Mouse (Mus musculus) ovary, adult 10 weeks (tissue): ENCODE measurements around the gene Fam3c. TPM values are rescaled to one million over a fixed set of nuclear protein-coding genes. Genes with fewer than 3 reads are reported as not detected.

ENCODE experiments used
- polyA plus RNA-seq: library from polyadenylated mRNA; stranded (reverse); fragments of 350-450 nt; fragmentation: Illumina TruSeq; extraction: RNeasy Lipid Tissue Mini Kit (QIAGEN cat#74804); gene quantifications from one replicate; pipeline ENCODE4 v1.2.3, GENCODE M21; 2014

The Fam3c gene
- polyA plus RNA-seq: 201 TPM

DNA sequence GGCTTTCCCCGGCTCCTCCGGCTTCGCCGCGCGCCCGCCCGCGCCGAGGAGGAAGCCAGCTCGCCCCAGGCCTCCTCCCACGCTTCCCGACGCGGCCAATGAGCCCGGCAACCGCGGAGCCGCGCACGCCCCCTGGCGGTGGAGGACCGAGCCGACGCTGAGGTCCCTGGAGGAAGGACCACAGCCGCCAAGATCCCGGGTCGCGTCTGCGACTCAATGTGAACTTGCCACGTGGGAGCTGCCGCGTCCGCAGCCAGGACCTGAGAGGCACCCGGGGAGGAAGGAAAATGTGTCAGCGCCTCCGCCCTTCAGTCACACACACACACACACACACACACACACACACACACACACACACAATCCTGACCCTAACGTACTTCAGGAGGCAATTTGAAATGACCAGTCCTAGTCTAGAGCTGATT is at the start of gene Fam3c:
TSS of gene Fam3c (minus strand) at position 158 of the 422 bp plus-strand sequence.

DNA sequence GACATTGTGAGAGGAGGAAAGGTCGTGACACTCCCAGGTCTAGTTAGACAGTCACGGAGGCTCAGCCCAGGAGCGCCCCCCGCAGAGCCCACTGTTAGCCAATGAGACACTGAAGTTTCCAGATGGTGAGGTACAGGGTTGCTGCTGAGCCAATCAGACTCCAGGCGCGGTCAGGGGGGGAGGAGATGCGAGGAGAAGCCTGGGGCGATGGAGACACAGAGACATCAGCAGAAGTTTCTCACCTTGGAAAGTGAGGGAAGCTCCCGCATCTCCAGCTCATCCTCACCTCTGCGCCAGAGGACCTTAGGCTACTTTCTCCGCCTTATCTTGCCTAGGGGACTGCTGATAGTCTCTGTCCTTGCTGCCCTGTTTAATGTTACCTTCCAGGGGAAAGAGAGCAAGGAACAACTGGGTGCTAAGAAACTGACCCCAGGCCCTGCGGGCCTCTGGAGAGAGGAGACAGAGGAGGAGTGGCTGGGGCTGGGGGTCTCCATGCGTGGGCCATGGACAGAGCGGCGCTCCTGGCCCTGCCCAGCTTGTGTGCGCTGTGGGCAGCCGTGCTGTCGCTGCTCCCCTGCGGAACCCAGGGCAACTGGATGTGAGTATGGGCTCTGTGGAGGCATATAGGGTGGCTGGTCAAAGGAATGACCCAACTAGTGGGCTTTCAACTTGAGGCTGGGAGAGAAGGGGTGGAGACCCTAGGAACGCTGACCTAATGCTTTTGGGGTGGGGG is 67.9 kb downstream of the Fam3c start, which contains the start of gene Wnt16:
TSS of gene Wnt16 (plus strand) at position 224 of the 733 bp plus-strand sequence.

Other genes starting within 250 kb of the Fam3c start
- 3.4 TPM for gene Wnt16, start 68.0 kb downstream of the Fam3c start, polyA plus RNA-seq